ENCODE assay signal across 8 mouse cellular contexts in genomic region chr17:57219167-57219883, GRCm38 (mm10). TPM values are rescaled to one million over a fixed set of nuclear protein-coding genes. Genes with fewer than 3 reads are reported as not detected.
A peak's percentile ranks its signal among the peaks of the same experiment; 100 is the strongest.
DNase-seq lines count a peak whose midpoint lies in the region.
"Had no signal": no experiment of that assay in that cellular context is flagged by ENCODE, and none has a peak within 500 bp of the region (broad histone marks: within the 10 kb centered on the region; RNA-seq: fewer than 3 reads in every experiment).

No protein-coding gene starts in this region.

- DNase-seq in CD4-positive, CD25-positive, alpha-beta regulatory T cell, adult 2 months (ENCODE audit: low read depth, low spot score), result peak; percentile 88
- DNase-seq in MN1 (ENCODE audit: low spot score), result peak; percentile 19
- DNase-seq in cerebellum, postnatal 36 days, result peak; percentile 62 to 66
- DNase-seq in gastrocnemius, postnatal 25 days, result peak; percentile 66
- DNase-seq in kidney, postnatal 14 days, result peak; percentile 80
- DNase-seq in lung, postnatal 10 days, result peak; percentile 88
- peak; percentile 40 for DNase-seq in skeletal muscle tissue, adult 2 months (ENCODE audit: low read depth, low spot score)

RNA-seq across cellular contexts. Expression of gene C3, which starts 8.6 kb away (rescaled TPM):
- total RNA-seq in gastrocnemius, postnatal 25 days (2021), result 10 to 100 TPM in 1 of 2 experiments, 1 to 10 TPM in 1; 2.5 to 26.2 TPM

RNA-seq across cellular contexts. Expression of gene Tnfsf14, which starts 25.3 kb away (rescaled TPM):
- not detected for total RNA-seq in gastrocnemius, postnatal 25 days (2021)
- total RNA-seq: layer of hippocampus, adult 8-10 months had no signal

RNA-seq across cellular contexts. Expression of gene Gpr108, which starts 28.9 kb away (rescaled TPM):
- 10 to 100 TPM; 20.7 to 22.7 TPM for total RNA-seq in gastrocnemius, postnatal 25 days (2021)

RNA-seq across cellular contexts. Expression of gene Trip10, which starts 29.9 kb away (rescaled TPM):
- total RNA-seq in gastrocnemius, postnatal 25 days (2021), result 100 to 1,000 TPM; 132 to 134 TPM

RNA-seq across cellular contexts. Expression of gene Vav1, which starts 59.6 kb away (rescaled TPM):
- total RNA-seq in gastrocnemius, postnatal 25 days (2021), result under 1 TPM; 0.33 to 0.56 TPM

Comparison
In these comparisons a context has a peak if more than half of its experiments do, and no peak if none do; other contexts are left out.
1. Peak in every context shown above with its lines: DNase-seq.
2. DNase-seq: peak in every context shown above with its lines; median percentile 88 in CD4-positive, CD25-positive, alpha-beta regulatory T cell, adult 2 months; 88 in lung, postnatal 10 days; 80 in kidney, postnatal 14 days; 66 in gastrocnemius, postnatal 25 days; 64 in cerebellum, postnatal 36 days; 40 in skeletal muscle tissue, adult 2 months; 19 in MN1.